Mouse (Mus musculus): ENCODE measurements around the gene Acp4. TPM values are rescaled to one million over a fixed set of nuclear protein-coding genes. Genes with fewer than 3 reads are reported as not detected.
"Not testable (repeated sequence)": the region's sequence is repeated elsewhere in the genome, so short reads cannot be mapped to it uniquely, and the experiment has no call there.

Gene Acp4
- total RNA-seq, 2 experiments from 2014 or later, result not detected

- no peak for TF ChIP-seq CTCF (conservative IDR thresholded peaks at IDR 0.05)
- Histone ChIP-seq H3K27ac (no peak overlapping the region), H3K4me3 (no peak overlapping the region)
- DNase-seq (ENCODE audit: low spot score in 2 of 2), result no peak
Observed at GRCm38 (mm10) chr7:44253023-44253616, 4.1 kb downstream of the Acp4 start.

GRCm38 (mm10) chr7:44250732-44251275, 6.4 kb downstream of the Acp4 start:
- not testable (repeated sequence) for H3K4me3 ChIP-seq; DNase-seq (ENCODE audit: low spot score in 2 of 2); H3K27ac ChIP-seq

DNA sequence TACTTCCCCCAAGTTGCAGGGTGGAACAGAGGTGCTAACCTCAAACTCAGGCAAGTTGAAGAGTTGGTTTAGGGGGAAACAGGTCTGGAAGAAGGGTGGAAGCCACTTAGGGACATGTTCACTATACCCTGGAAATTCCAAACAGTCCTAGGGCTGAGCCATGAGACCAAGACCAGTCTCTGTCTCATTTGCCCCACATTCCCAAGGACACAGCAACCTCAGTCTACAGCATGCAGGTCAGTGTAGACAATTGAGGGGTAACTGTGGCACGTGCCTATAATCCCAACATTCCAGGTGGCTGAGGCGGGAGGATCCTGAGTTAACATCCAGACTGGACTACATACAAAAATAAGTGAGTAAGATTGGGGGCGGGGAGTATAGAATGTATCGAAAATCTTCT, 7.9 kb downstream of the Acp4 start:
- H3K4me3 ChIP-seq, result no peak overlapping the region
- no peak for TF ChIP-seq CTCF (conservative IDR thresholded peaks at IDR 0.05)
- no peak overlapping the region for H3K27ac ChIP-seq
- no peak for DNase-seq (ENCODE audit: low spot score in 2 of 2)

DNA sequence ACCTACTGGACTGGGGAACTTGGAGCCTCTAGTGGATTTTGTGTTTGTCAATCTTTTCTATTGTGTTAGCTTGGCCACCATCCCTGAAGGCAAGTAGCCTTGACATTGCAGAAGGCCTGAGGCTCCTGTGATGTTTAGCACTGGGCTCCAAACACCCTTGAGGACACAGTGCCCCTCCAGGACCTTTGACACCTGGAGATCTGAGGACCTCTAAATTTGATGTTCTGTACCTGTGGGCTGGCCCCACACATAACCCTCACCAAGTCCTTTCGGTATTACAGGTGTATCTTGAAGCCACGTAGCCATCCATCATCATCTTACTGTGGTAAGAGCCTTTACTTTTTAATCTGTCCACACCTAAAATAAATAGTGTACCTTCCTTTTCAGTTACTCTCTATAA, 9.2 kb downstream of the Acp4 start:
- Histone ChIP-seq H3K4me3 (peak overlapping the region; percentile 99; the same call in 1 of the 2 replicates), H3K27ac (no peak overlapping the region)
- DNase-seq (ENCODE audit: low spot score in 2 of 2), result no peak
- TF ChIP-seq CTCF (conservative IDR thresholded peaks at IDR 0.05), result no peak

DNA sequence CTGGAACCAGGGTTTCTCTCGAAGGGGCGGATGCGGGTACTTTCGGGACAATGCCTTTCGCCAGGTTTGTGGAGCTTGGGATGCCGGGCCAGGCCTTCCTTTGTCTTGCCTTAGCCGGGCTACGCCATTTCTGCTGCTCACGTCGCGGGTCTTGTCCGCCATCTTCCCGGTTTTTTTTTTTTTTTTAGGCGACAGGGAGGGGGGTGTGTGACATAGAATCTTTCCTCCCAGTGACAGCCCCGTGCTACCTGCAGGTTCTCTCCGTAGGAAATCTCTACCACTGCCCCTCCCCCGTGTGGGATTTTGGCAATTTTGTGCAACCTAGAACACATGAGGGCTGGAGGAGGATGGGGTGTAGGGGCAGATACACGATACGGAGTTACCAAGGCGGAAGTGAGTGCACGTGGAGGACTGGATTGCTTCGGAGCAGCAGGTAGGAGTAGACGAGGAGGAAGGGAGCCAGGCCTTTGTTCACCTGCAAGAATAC, 10.2 kb downstream of the Acp4 start:
- peak in 1 of 2 experiments; percentile 48 for DNase-seq (ENCODE audit: low spot score in 2 of 2)
- Histone ChIP-seq H3K27ac (peak overlapping the region; percentile 100), H3K4me3 (peak overlapping the region; percentile 99)
- TF ChIP-seq CTCF (conservative IDR thresholded peaks at IDR 0.05), result no peak

- peak within 1 kb of the TSS; percentile 99 for H3K4me3 ChIP-seq
- peak within 1 kb of the TSS; percentile 100 for H3K27ac ChIP-seq
- peak; percentile 89 to 91 for DNase-seq (ENCODE audit: low spot score in 2 of 2)
- TF ChIP-seq CTCF (conservative IDR thresholded peaks at IDR 0.05), result no peak
Observed at GRCm38 (mm10) chr7:44246055-44246983, 10.9 kb downstream of the Acp4 start, which contains the start of the genes 1700028J19Rik and 2410002F23Rik. 1700028J19Rik (minus strand) TSS chr7:44246695. 2410002F23Rik (plus strand) TSS chr7:44246722.

- no peak overlapping the region for H3K27ac ChIP-seq
- TF ChIP-seq CTCF (conservative IDR thresholded peaks at IDR 0.05), result no peak
- H3K4me3 ChIP-seq, result no peak overlapping the region
- DNase-seq (ENCODE audit: low spot score in 2 of 2), result no peak
Observed at GRCm38 (mm10) chr7:44244080-44244479, 13.1 kb downstream of the Acp4 start.

GRCm38 (mm10) chr7:44241163-44241562, 16.0 kb downstream of the Acp4 start:
- Histone ChIP-seq H3K27ac (no peak overlapping the region), H3K4me3 (no peak overlapping the region)
- peak; percentile 56 for TF ChIP-seq CTCF (conservative IDR thresholded peaks at IDR 0.05)
- DNase-seq (ENCODE audit: low spot score in 2 of 2), result no peak

DNA sequence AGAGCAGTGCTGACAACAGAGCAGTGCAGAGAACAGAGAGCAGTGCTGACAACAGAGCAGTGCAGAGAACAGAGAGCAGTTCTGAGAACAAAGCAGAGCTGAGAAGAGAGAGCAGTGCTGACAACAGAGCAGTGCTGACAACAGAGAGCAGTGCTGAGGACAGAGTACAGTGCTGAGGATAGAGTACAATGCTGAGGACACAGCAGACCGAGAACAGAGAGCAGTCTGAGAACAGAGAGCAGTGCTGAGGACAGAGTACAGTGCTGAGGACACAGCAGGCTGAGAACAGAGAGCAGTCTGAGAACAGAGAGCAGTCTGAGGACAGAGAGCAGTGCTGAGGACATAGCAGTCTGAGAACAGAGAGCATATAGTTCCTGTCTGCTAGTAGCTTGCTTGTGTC, 16.5 kb downstream of the Acp4 start:
- H3K27ac ChIP-seq, result no peak overlapping the region
- DNase-seq (ENCODE audit: low spot score in 2 of 2), result no peak

GRCm38 (mm10) chr7:44239913-44240312, 17.3 kb downstream of the Acp4 start:
- Histone ChIP-seq H3K4me3 (no peak overlapping the region), H3K27ac (no peak overlapping the region)
- TF ChIP-seq CTCF (conservative IDR thresholded peaks at IDR 0.05), result no peak
- DNase-seq (ENCODE audit: low spot score in 2 of 2), result no peak

More for the DNA sequence above, 16.5 kb downstream of the Acp4 start:
- no peak for TF ChIP-seq CTCF (conservative IDR thresholded peaks at IDR 0.05)
- no peak overlapping the region for H3K4me3 ChIP-seq

GRCm38 (mm10) chr7:44235909-44236308, 21.3 kb downstream of the Acp4 start, which contains the start of gene Gm36864:
Gm36864 (plus strand) TSS chr7:44236177.
- H3K27ac ChIP-seq, result no peak within 1 kb of the TSS
- TF ChIP-seq CTCF (conservative IDR thresholded peaks at IDR 0.05), result no peak
- no peak within 1 kb of the TSS for H3K4me3 ChIP-seq
- no peak for DNase-seq (ENCODE audit: low spot score in 2 of 2)

- no peak within 1 kb of the TSS for H3K27ac ChIP-seq
- TF ChIP-seq CTCF (conservative IDR thresholded peaks at IDR 0.05), result no peak
- H3K4me3 ChIP-seq, result no peak within 1 kb of the TSS
- no peak for DNase-seq (ENCODE audit: low spot score in 2 of 2)
Observed at GRCm38 (mm10) chr7:44225076-44225475, 32.1 kb downstream of the Acp4 start, which contains the start of gene Klk1. Klk1 (plus strand) TSS chr7:44225360.

- not testable (repeated sequence) for H3K27ac ChIP-seq; DNase-seq (ENCODE audit: low spot score in 2 of 2); H3K4me3 ChIP-seq
Observed at GRCm38 (mm10) chr7:44222335-44222734, 34.8 kb downstream of the Acp4 start.

DNA sequence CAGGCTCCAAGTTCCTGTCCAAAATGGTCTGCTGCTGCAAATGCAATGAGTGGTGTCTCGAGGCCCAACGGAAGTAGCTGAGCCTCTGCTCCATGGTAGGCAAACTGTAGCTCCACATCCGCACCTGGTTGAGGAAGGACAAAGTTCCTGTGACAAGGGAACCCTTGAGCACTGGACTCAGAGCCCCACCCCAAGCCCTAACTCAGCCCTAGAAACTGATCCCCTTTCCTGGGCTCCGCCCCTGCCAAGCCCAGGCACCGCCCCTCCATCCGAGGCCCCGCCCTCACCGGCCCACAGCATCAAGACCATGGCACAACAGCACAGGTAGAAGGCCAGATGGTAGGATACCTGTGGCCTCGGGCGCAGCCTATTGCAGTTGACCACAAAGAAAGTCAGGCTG, 35.6 kb downstream of the Acp4 start:
- not testable (repeated sequence) for H3K4me3 ChIP-seq; DNase-seq (ENCODE audit: low spot score in 2 of 2); H3K27ac ChIP-seq

Measured in layer of hippocampus, adult 2 months (tissue).